Mouse (Mus musculus) stomach, embryonic 16.5 days (tissue): ENCODE measurements around the gene Kat2a. TPM values are rescaled to one million over a fixed set of nuclear protein-coding genes. Genes with fewer than 3 reads are reported as not detected.

Experiments used
- ATAC-seq: fragments of 200-750 bp; cut with Nextera tagmentation; 2 replicates; pipeline ENCODE4 v1.8.0; 2017; ENCODE audit warnings: moderate number of reproducible peaks, moderate TSS enrichment; ENCODE audit not compliant: insufficient read depth, low FRiP score
- H3K27ac ChIP-seq: fragments of 300-500 bp; sonication (generic); 2 replicates; pipeline ENCODE4 v1.5.1; 2014; ENCODE audit warnings: low read length
- H3K27me3 ChIP-seq: fragments of 300-500 bp; sonication (generic); 2 replicates; pipeline ENCODE4 v1.6.1; 2014; ENCODE audit warnings: low read length, control low read depth, mixed read lengths; ENCODE audit not compliant: control insufficient read depth, insufficient read depth
- H3K36me3 ChIP-seq: fragments of 300-500 bp; sonication (generic); 2 replicates; pipeline ENCODE4 v1.6.1; 2014; ENCODE audit warnings: low read length; ENCODE audit not compliant: control insufficient read depth, insufficient read depth
- H3K4me1 ChIP-seq: fragments of 300-500 bp; sonication (generic); 2 replicates; pipeline ENCODE4 v1.6.1; 2014; ENCODE audit warnings: low read length, control low read depth, mixed read lengths; ENCODE audit not compliant: control insufficient read depth, insufficient read depth
- H3K4me2 ChIP-seq: fragments of 300-500 bp; sonication (generic); 2 replicates; pipeline ENCODE4 v1.6.1; 2014; ENCODE audit warnings: low read depth, low read length, mixed read lengths
- H3K4me3 ChIP-seq: fragments of 300-500 bp; sonication (generic); replicated peaks from 2 replicates; pipeline ENCODE4 v1.5.1; 2014; ENCODE audit warnings: mild to moderate bottlenecking, low read length
- H3K9ac ChIP-seq: fragments of 300-500 bp; sonication (generic); 2 replicates; pipeline ENCODE4 v1.6.1; 2014; ENCODE audit warnings: low read length
- H3K9me3 ChIP-seq: fragments of 300-500 bp; sonication (generic); replicated peaks from 2 replicates; pipeline ENCODE4 v1.6.1; 2016; ENCODE audit warnings: low read length, control low read depth; ENCODE audit not compliant: control insufficient read depth
- WGBS: fragments of 180-500 bp; shearing (Covaris S2); extraction: QIAGEN DNeasy Blood & Tissue Kit; methylation state at CpG from one replicate; pipeline ENCODE4 v1.1.7; 2014; 5-methylcytosine and 5-hydroxymethylcytosine counted together
- polyA plus RNA-seq: library from polyadenylated mRNA; unstranded; fragments of >200 nt; fragmentation: Nextera tagmentation; extraction: Ambion mirVana; gene quantifications from 2 replicates; pipeline ENCODE4 v1.2.1, GENCODE M21; 2015

Gene Kat2a
- polyA plus RNA-seq, 1 experiment from 2014 or later = 40.6 TPM

DNA sequence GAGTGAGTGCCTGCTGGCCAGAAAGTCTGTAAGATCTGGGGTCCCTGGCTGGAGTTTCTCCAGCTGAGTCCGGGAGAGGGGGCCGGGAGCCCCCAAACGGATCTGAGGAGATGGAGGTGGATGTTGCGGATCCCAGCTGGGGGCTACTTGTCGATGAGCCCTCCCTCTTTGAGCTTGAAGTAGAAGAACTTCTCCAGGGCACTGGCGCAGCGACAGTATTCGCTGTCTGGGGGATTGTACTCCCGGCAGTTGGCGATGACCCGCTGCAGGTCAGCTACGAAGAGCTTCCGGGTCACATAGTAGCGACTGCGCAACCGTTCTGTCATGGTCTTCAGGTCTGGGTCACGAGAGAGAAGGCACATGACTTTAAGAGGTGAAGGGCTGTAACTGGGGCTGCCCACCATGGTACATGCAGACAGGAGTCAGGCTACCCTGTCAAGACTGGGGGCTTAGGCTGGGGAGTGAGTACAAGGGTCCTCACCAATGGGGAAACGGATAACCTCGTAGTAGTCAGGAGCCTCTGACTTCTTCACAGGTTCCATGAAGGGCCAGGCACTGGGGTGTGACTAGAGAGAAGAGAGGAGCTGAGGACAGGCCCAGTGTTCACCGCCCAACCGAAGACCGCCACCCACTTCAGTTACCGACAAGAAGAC is 7.0 kb downstream of the Kat2a start:
- Histone ChIP-seq H3K4me3 (no peak overlapping the region), H3K9ac (no peak overlapping the region), H3K4me2 (no peak overlapping the region), H3K9me3 (no peaks in the 10 kb centered on the region), H3K4me1 (peaks cover 6% of the 10 kb centered on the region; the same call in 1 of the 2 replicates), H3K27ac (no peak overlapping the region), H3K27me3 (no peaks in the 10 kb centered on the region), H3K36me3 (peaks cover 24% of the 10 kb centered on the region)
- 90% methylated on average over 23 of the region's 23 CpGs for WGBS
- no peak for ATAC-seq

DNA sequence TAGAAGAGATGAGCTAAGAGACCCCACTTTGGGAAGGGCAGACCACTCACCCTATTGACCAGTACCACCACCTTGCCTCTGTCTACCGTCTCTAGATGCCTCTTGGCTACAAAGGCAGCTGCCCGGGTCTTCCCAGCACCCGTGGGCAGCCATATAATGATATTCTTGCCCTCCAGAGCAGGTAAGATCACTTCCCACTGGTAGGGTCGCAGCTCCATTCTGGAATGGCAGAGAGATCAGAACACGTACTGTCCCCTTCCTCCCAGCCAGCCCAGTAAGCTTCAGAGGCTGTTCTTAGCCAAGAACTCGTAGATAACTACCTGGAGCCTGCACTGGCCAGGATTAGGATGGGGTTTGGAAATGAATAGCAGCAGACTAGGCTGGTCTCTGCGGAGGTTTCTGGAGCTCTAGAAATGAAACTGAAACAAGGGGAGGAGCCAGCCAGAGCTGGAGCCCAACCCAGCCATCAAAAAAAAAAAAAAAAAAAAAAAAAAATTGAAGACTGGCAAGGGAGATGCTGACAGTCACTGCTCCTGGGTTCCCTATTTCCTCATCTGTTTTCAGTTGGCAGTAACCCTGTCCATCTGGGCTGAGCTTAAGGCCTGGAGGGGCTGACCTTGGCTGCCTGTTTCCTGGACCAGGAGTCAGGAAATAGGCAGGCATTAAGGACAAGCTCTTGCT is 8.3 kb downstream of the Kat2a start, which contains the start of gene Dhx58:
Dhx58 (minus strand) TSS at position 421 of the 681 bp plus-strand sequence.
- no peak within 1 kb of the TSS for H3K27ac ChIP-seq
- H3K4me3 ChIP-seq = no peak within 1 kb of the TSS; the same call in 1 of the 2 replicates
- H3K27me3 ChIP-seq = no peaks in the 10 kb centered on the region
- 67% methylated on average over 7 of the region's 7 CpGs for WGBS
- 0 out of 2 replicates have a peak within 1 kb of the TSS, but pooled peaks have one; percentile 13 for H3K9ac ChIP-seq
- peak within 1 kb of the TSS; percentile 8; the same call in 1 of the 2 replicates for H3K4me2 ChIP-seq
- H3K9me3 ChIP-seq = no peaks in the 10 kb centered on the region
- H3K4me1 ChIP-seq = peaks cover 6% of the 10 kb centered on the region; the same call in 1 of the 2 replicates
- peaks cover 12% of the 10 kb centered on the region; the same call in 1 of the 2 replicates for H3K36me3 ChIP-seq
- ATAC-seq = 0 out of 2 replicates have a peak, but pooled peaks have one; percentile 11

DNA sequence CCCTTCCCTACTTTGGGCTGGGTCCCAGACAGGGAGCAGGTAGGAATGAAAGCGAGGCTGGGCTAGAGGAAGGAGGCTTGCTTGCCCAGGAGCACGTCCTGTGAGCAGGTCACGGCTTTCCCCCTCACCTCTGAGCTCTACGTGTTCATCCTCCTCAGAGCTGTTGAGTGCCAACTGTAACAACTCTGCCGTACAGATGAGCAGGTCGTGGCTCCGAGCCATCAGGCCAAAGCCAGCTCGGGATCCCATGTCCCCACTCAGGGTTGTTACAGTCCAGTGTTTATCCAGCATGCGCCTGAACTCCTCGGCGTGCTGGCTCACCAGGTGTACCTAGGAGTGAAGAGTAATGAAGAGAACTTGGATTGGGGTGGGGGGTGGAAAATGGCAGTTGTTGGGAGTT is 8.9 kb downstream of the Kat2a start:
- Histone ChIP-seq H3K9ac (no peak overlapping the region), H3K4me2 (no peak overlapping the region)
- 64% methylated on average over 11 of the region's 11 CpGs for WGBS

DNA sequence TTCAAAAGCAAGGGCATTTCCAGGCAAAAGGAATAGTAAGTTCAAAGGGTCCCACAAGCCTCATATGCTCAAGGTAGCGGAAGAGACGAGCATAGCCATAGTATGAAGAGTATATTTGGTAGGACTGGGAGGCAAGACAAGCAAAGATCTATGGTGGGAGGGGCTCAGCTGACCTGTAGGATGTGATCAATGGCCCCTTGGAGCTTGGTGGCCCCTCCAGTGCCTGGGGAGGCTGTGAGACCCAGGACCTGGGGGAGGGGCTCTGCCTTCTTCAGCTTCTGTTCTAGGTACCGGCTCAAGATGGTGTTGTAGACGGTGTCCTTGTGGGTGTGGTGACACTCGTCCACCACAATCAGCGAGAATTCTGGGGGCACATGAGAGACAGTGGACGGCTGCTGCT is 9.4 kb downstream of the Kat2a start:
- Histone ChIP-seq H3K36me3 (peaks cover 4% of the 10 kb centered on the region; the same call in 1 of the 2 replicates), H3K9ac (0 out of 2 replicates have a peak overlapping the region, but pooled peaks have one; percentile 51), H3K9me3 (no peaks in the 10 kb centered on the region), H3K4me3 (peak overlapping the region; percentile 35), H3K27ac (no peak overlapping the region), H3K27me3 (no peaks in the 10 kb centered on the region), H3K4me1 (peaks cover 6% of the 10 kb centered on the region; the same call in 1 of the 2 replicates), H3K4me2 (peak overlapping the region; percentile 52)
- WGBS = 50% methylated on average over 7 of the region's 7 CpGs
- no peak; the same call in 1 of the 2 replicates for ATAC-seq

More for the DNA sequence above, 8.9 kb downstream of the Kat2a start:
- Histone ChIP-seq H3K27me3 (no peaks in the 10 kb centered on the region), H3K27ac (no peak overlapping the region), H3K4me1 (peaks cover 6% of the 10 kb centered on the region; the same call in 1 of the 2 replicates), H3K4me3 (no peak overlapping the region), H3K36me3 (peaks cover 6% of the 10 kb centered on the region; the same call in 1 of the 2 replicates), H3K9me3 (no peaks in the 10 kb centered on the region)
- ATAC-seq = no peak

DNA sequence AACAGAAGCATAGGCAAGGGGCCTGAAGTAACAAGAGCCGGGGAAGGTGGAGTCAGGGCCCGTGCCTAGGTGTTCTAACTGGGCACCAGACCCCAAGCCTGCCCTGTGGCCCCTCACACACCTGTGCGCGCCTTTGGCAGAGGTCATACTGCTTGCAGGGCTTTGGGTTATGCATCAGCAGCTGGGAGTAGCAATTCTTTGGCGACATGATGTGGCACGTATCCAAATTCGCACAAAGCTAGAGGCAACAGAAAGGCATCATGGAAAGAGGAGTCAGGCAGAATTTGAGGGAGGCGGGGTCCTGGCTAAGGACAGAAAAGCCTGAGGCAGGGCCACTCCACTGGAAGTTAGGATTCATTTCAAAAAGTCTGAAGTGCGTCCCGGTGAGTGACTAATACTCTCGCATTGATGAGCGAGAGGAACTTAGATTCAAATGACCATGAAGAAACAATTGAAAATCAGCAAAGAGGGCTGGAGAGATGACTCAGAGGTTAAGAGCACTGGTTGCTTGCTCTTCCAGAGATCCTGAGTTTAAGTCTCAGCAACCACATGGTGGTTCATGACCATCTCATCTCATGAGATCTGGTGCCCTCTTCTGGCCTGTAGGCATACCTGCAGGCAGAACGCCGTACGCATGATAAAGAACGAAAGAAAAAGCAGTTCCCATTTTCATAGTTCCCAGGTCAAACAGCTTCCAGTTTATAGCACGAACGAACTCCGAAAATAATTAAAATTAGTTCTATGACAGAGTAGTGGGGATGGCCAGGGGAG is 10.0 kb downstream of the Kat2a start:
- ATAC-seq = peak; percentile 35; the same call in 1 of the 2 replicates
- peak overlapping the region; percentile 35 for H3K4me3 ChIP-seq
- 36% methylated on average over 19 of the region's 19 CpGs for WGBS
- peak overlapping the region; percentile 52 for H3K4me2 ChIP-seq
- peaks cover 6% of the 10 kb centered on the region; the same call in 1 of the 2 replicates for H3K4me1 ChIP-seq
- peaks cover 4% of the 10 kb centered on the region; the same call in 1 of the 2 replicates for H3K36me3 ChIP-seq
- H3K9me3 ChIP-seq = no peaks in the 10 kb centered on the region
- no peak overlapping the region for H3K27ac ChIP-seq
- H3K9ac ChIP-seq = 0 out of 2 replicates have a peak overlapping the region, but pooled peaks have one; percentile 51
- H3K27me3 ChIP-seq = no peaks in the 10 kb centered on the region

DNA sequence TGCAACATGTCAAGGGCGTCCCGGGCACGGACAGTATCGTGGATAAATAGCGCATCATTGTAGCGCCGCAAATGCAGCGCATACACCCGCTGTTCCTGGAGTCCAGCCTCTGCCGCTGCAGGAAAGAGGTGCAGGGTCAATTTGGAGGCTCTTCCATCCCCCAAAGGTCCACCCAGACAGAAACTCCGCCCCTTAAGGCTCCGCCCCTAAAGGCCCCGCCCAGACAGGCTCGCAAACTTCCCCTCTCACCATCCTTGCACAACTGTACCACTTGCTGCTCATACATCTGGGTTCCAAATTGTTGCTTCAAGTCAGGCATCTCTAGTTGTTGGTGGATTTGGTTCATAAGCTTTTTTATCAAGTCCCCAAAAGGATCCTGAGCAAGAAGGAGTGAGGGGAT is 11.0 kb downstream of the Kat2a start:
- WGBS = 6% methylated on average over 14 of the region's 14 CpGs
- ATAC-seq = no peak
- Histone ChIP-seq H3K4me3 (peak overlapping the region; percentile 29), H3K36me3 (peaks cover 4% of the 10 kb centered on the region; the same call in 1 of the 2 replicates), H3K27me3 (no peaks in the 10 kb centered on the region), H3K4me2 (peak overlapping the region; percentile 42), H3K27ac (no peak overlapping the region), H3K4me1 (peaks cover 6% of the 10 kb centered on the region; the same call in 1 of the 2 replicates), H3K9me3 (no peaks in the 10 kb centered on the region), H3K9ac (peak overlapping the region; percentile 34; the same call in 1 of the 2 replicates)

DNA sequence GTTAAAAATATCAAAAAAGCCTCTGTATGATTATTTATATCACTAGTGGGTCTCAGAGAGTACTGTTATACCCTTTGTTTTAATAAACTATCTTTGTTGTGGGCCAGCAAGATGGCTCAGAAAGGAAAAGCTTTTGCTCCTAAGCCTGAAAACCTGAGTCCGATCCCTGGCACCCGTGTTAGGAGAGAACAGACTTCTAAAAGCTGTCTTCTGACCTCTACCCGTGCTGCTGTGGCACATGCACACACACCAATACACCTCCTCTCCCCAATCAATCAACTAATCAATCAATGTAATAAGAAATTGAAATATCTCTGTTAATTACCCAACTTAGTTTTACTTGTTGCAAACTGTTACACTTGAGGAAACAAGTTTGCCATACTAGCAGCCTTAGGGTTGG is 11.6 kb downstream of the Kat2a start:
- H3K27ac ChIP-seq = no peak overlapping the region
- peaks cover under 1% of the 10 kb centered on the region; the same call in 1 of the 2 replicates for H3K36me3 ChIP-seq
- no peaks in the 10 kb centered on the region for H3K27me3 ChIP-seq
- WGBS = 76% methylated on average over 3 of the region's 3 CpGs
- peak overlapping the region; percentile 42; the same call in 1 of the 2 replicates for H3K4me2 ChIP-seq
- H3K4me1 ChIP-seq = peaks cover 6% of the 10 kb centered on the region; the same call in 1 of the 2 replicates
- no peaks in the 10 kb centered on the region for H3K9me3 ChIP-seq
- peak overlapping the region; percentile 29; the same call in 1 of the 2 replicates for H3K4me3 ChIP-seq
- ATAC-seq = no peak
- no peak overlapping the region for H3K9ac ChIP-seq

DNA sequence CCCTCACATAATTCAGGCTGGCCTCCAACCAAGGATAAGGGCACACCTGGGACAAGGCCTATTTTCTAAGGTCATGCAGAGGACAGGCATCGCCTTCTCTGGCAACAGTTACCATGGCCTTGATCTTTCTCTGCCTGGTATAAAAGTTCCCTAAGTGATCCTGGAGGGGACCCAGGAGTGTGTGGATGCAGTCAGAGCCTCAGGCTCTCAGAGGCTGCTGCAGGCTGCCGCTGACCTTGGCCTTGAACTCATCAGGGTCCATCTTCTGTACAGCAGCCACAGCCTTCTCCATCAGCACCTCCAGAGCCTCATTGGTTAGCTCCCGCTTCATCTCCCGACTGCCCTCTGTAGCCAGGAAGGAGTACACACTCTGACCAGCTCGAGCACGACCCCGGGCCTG is 14.3 kb downstream of the Kat2a start:
- peaks cover 6% of the 10 kb centered on the region; the same call in 1 of the 2 replicates for H3K4me1 ChIP-seq
- H3K9me3 ChIP-seq = no peaks in the 10 kb centered on the region
- H3K4me2 ChIP-seq = no peak overlapping the region
- no peak overlapping the region for H3K27ac ChIP-seq
- no peaks in the 10 kb centered on the region for H3K36me3 ChIP-seq
- H3K27me3 ChIP-seq = peaks cover 5% of the 10 kb centered on the region; the same call in 1 of the 2 replicates
- WGBS = 69% methylated on average over 7 of the region's 7 CpGs
- no peak overlapping the region for H3K9ac ChIP-seq
- no peak overlapping the region for H3K4me3 ChIP-seq
- ATAC-seq = no peak
